31 mouse cellular contexts compared by ENCODE assay signal in the genomic region with DNA sequence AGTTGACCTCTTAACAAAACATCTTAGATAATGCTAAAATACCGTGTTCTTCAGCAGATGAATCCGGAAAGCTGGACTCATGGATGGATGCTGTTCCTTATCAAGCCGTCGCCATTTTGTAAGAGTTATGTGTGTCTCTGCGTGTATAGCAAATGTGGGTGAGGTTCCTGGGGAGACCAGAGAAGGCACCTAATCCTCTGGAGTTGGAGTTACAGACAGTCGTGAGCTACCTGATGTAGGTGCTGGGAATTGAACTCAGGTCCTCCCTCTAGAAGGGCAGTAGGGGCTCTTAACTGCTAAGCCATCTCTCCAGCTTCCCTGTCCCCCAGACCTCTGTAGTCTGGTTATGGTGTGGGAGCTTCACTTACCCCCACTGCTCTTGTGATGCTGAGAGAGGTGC.
"Had no signal": no experiment of that assay in that cellular context is flagged by ENCODE, and none has a peak within 500 bp of the region (broad histone marks: within the 10 kb centered on the region; RNA-seq: fewer than 3 reads in every experiment).

No protein-coding gene starts in this region.

- H3K4me2 ChIP-seq: limb, embryonic 12.5 days; limb, embryonic 13.5 days; limb, embryonic 15.5 days; liver, embryonic 11.5 days; liver, embryonic 12.5 days; liver, embryonic 13.5 days; liver, embryonic 15.5 days; lung, embryonic 14.5 days; lung, embryonic 15.5 days; midbrain, embryonic 12.5 days; midbrain, embryonic 13.5 days; midbrain, embryonic 15.5 days; neural tube, embryonic 12.5 days; neural tube, embryonic 13.5 days had no signal

- H3K9me3 ChIP-seq: limb, embryonic 10.5 days; limb, embryonic 12.5 days; limb, embryonic 13.5 days; limb, embryonic 15.5 days; liver, embryonic 12.5 days; liver, embryonic 13.5 days; liver, embryonic 15.5 days; lung, embryonic 15.5 days; midbrain, embryonic 15.5 days; neural tube, embryonic 12.5 days had no signal

- H3K27ac ChIP-seq: limb, embryonic 10.5 days; limb, embryonic 12.5 days; limb, embryonic 13.5 days; limb, embryonic 15.5 days; liver, embryonic 12.5 days; liver, embryonic 13.5 days; liver, embryonic 14.5 days; liver, embryonic 15.5 days; lung, embryonic 15.5 days; macrophage; midbrain, embryonic 12.5 days; midbrain, embryonic 13.5 days; midbrain, embryonic 15.5 days; neural tube, embryonic 12.5 days; neural tube, embryonic 13.5 days had no signal

- ATAC-seq: liver, embryonic 12.5 days; liver, postnatal 0 days; lung, postnatal 0 days; midbrain, embryonic 13.5 days; midbrain, embryonic 15.5 days; midbrain, embryonic 16.5 days had no signal

- H3K9ac ChIP-seq: limb, embryonic 12.5 days; limb, embryonic 13.5 days; limb, embryonic 15.5 days; liver, embryonic 12.5 days; liver, embryonic 13.5 days; liver, embryonic 14.5 days; liver, embryonic 15.5 days; liver, postnatal 0 days; lung, embryonic 14.5 days; lung, embryonic 15.5 days; midbrain, embryonic 12.5 days; midbrain, embryonic 13.5 days; midbrain, embryonic 15.5 days; neural tube, embryonic 12.5 days; neural tube, embryonic 13.5 days had no signal

- H3K4me1 ChIP-seq: liver, embryonic 12.5 days; liver, embryonic 13.5 days; liver, embryonic 15.5 days; lung, embryonic 15.5 days; megakaryocyte, embryonic 14.5 days; midbrain, embryonic 12.5 days had no signal

- DNase-seq: left cerebral cortex, postnatal 4 days; liver; liver, embryonic 13.5 days; liver, postnatal 0 days; lung, adult 18-20 months; lung, adult 2 months; lung, embryonic 14.5 days; lung, postnatal 10 days; lung, postnatal 14 days; lung, postnatal 36 days; lung, postnatal 4 days; midbrain, embryonic 14.5 days had no signal

- H3K4me3 ChIP-seq: limb, embryonic 10.5 days; limb, embryonic 12.5 days; limb, embryonic 13.5 days; limb, embryonic 15.5 days; liver, embryonic 12.5 days; liver, embryonic 13.5 days; liver, embryonic 15.5 days; lung, embryonic 15.5 days; megakaryocyte, embryonic 14.5 days; midbrain, embryonic 12.5 days; midbrain, embryonic 13.5 days; midbrain, embryonic 15.5 days; myocyte; neural tube, embryonic 12.5 days; neural tube, embryonic 13.5 days had no signal

- H3K36me3 ChIP-seq: limb, embryonic 10.5 days; limb, embryonic 12.5 days; limb, embryonic 13.5 days; limb, embryonic 15.5 days; liver, embryonic 12.5 days; liver, embryonic 13.5 days; liver, embryonic 15.5 days; lung, embryonic 15.5 days; midbrain, embryonic 12.5 days; midbrain, embryonic 13.5 days; midbrain, embryonic 15.5 days; neural tube, embryonic 12.5 days; neural tube, embryonic 13.5 days had no signal

- H3K27me3 ChIP-seq: limb, embryonic 12.5 days; limb, embryonic 13.5 days; liver, embryonic 12.5 days; liver, embryonic 13.5 days; liver, embryonic 15.5 days; lung, embryonic 15.5 days; midbrain, embryonic 12.5 days; midbrain, embryonic 13.5 days; midbrain, embryonic 15.5 days; neural tube, embryonic 12.5 days; neural tube, embryonic 13.5 days had no signal
